Mouse (Mus musculus) gastrocnemius, adult 2 months (tissue): ENCODE measurements at regions not wholly inside any gene's neighbourhood (a gene's known extent, or its start where the extent isn't known, plus 50 kb on each side); places are given as distances from the start of the nearest gene placed in this dataset.
A peak's percentile ranks its signal among the peaks of the same experiment; 100 is the strongest.

Source experiments
- DNase-seq: peaks from one replicate; pipeline ENCODE4 v3.0.0; 2022
- H3K27ac ChIP-seq: fragments of 200-600 bp; 2 replicates; pipeline ENCODE4 v1.8.1; 2022; ENCODE audit warnings: mild to moderate bottlenecking
- H3K4me3 ChIP-seq: fragments of 200-600 bp; 2 replicates; pipeline ENCODE4 v1.8.1; 2022; ENCODE audit warnings: mild to moderate bottlenecking, moderate library complexity
- CTCF ChIP-seq: fragments of 200-600 bp; IDR thresholded peaks from 2 replicates; pipeline ENCODE4 v1.8.1; 2022; ENCODE audit warnings: antibody characterized with exemption, mild to moderate bottlenecking, moderate library complexity
- intact Hi-C: fragments of 180-260 bp; cut with DNase I; formaldehyde crosslinking; loops from one replicate; pipeline ENCODE4 v1.15.1; 2025

- intact Hi-C loops: no loop called here
Observed at GRCm38 (mm10) chr10:45893894-45894831, 316.5 kb downstream of the Hace1 start.

GRCm38 (mm10) chr10:45916928-45917327 is 339.3 kb downstream of the Hace1 start:
- intact Hi-C loops: loop anchor here (2.0 to 5.0 kb wide), 2 partner anchors 240 to 535 kb away; no protein-coding TSS in a partner anchor
- H3K27ac ChIP-seq: no peak overlapping the region
- H3K4me3 ChIP-seq: no peak overlapping the region
- no peak for DNase-seq
- TF ChIP-seq CTCF: peak; percentile 80

More at GRCm38 (mm10) chr10:45893894-45894831, 316.5 kb downstream of the Hace1 start:
- H3K4me3 ChIP-seq: no peak overlapping the region
- no peak overlapping the region for H3K27ac ChIP-seq
- peak; percentile 22 for DNase-seq
- no peak for TF ChIP-seq CTCF

GRCm38 (mm10) chr10:45925746-45926145 is 348.1 kb downstream of the Hace1 start:
- no peak for TF ChIP-seq CTCF
- no peak overlapping the region for H3K27ac ChIP-seq
- DNase-seq: no peak
- intact Hi-C loops: no loop called here
- H3K4me3 ChIP-seq: no peak overlapping the region

GRCm38 (mm10) chr10:45933631-45934310 is 356.1 kb downstream of the Hace1 start:
- no peak for DNase-seq
- TF ChIP-seq CTCF: no peak
- Histone ChIP-seq H3K4me3 (no peak overlapping the region), H3K27ac (no peak overlapping the region)
- intact Hi-C loops: no loop called here

GRCm38 (mm10) chr10:45957686-45958085 is 380.1 kb downstream of the Hace1 start:
- no peak overlapping the region for H3K27ac ChIP-seq
- TF ChIP-seq CTCF: no peak

GRCm38 (mm10) chr10:45972240-45972639 is 394.6 kb downstream of the Hace1 start:
- no peak overlapping the region for H3K27ac ChIP-seq
- DNase-seq: no peak
- no peak for TF ChIP-seq CTCF
- H3K4me3 ChIP-seq: no peak overlapping the region
- intact Hi-C loops: no loop called here

More at GRCm38 (mm10) chr10:45957686-45958085, 380.1 kb downstream of the Hace1 start:
- no peak overlapping the region for H3K4me3 ChIP-seq
- no peak for DNase-seq
- intact Hi-C loops: no loop called here

GRCm38 (mm10) chr10:45982731-45983274 is 405.2 kb downstream of the Hace1 start:
- no peak for DNase-seq
- H3K4me3 ChIP-seq: no peak overlapping the region
- no peak overlapping the region for H3K27ac ChIP-seq
- TF ChIP-seq CTCF: no peak
- intact Hi-C loops: no loop called here

- DNase-seq: no peak
- Histone ChIP-seq H3K4me3 (no peak overlapping the region), H3K27ac (no peak overlapping the region)
- intact Hi-C loops: no loop called here
- TF ChIP-seq CTCF: no peak
Observed at GRCm38 (mm10) chr10:45983671-45984335, 406.2 kb downstream of the Hace1 start.

GRCm38 (mm10) chr10:45986341-45986740 is 408.7 kb downstream of the Hace1 start:
- H3K4me3 ChIP-seq: no peak overlapping the region
- no peak for TF ChIP-seq CTCF
- no peak overlapping the region for H3K27ac ChIP-seq
- intact Hi-C loops: no loop called here
- no peak for DNase-seq

GRCm38 (mm10) chr10:46006319-46006718 is 428.7 kb downstream of the Hace1 start:
- no peak for DNase-seq
- intact Hi-C loops: no loop called here
- no peak overlapping the region for H3K4me3 ChIP-seq
- no peak for TF ChIP-seq CTCF
- H3K27ac ChIP-seq: no peak overlapping the region

- peak; percentile 23 for DNase-seq
- intact Hi-C loops: no loop called here
- Histone ChIP-seq H3K27ac (no peak overlapping the region), H3K4me3 (no peak overlapping the region)
- peak; percentile 77 for TF ChIP-seq CTCF
Observed at GRCm38 (mm10) chr10:46011916-46012596, 434.4 kb downstream of the Hace1 start.

- DNase-seq: no peak
- no peak overlapping the region for H3K4me3 ChIP-seq
- intact Hi-C loops: no loop called here
- H3K27ac ChIP-seq: no peak overlapping the region
- TF ChIP-seq CTCF: no peak
Observed at GRCm38 (mm10) chr10:46012599-46012998, 435.0 kb downstream of the Hace1 start.
